In genomic region chr16:42615920-42616319, GRCm38 (mm10) we compare ENCODE assay signal across 16 mouse cellular contexts.
DNase-seq lines count a peak whose midpoint lies in the region; ATAC-seq and TF ChIP-seq lines count a peak whose summit lies in the region.
"Had no signal": no experiment of that assay in that cellular context is flagged by ENCODE, and none has a peak within 500 bp of the region (broad histone marks: within the 10 kb centered on the region; RNA-seq: fewer than 3 reads in every experiment).

No protein-coding gene starts in this region.

- no peak for TF ChIP-seq EP300 in liver, postnatal 0 days (IDR thresholded peaks at IDR 0.05; ENCODE audit: low read depth)

- WGBS in thymus, adult 2 months = 90% methylated on average over 3 of the region's 3 CpGs
- WGBS in liver, postnatal 0 days (ENCODE audit: insufficient replicate concordance) = 59% methylated on average over 3 of the region's 3 CpGs

- H3K4me1 ChIP-seq in thymus, adult 2 months (replicated peaks; ENCODE audit: control insufficient read depth, insufficient read depth, low read length) = no peaks in the 10 kb centered on the region
- H3K4me1 ChIP-seq in liver, postnatal 0 days (ENCODE audit: insufficient read depth) = no peaks in the 10 kb centered on the region
- H3K4me1 ChIP-seq: embryonic facial prominence, embryonic 15.5 days; limb, embryonic 15.5 days; stomach, embryonic 15.5 days had no signal

- DNase-seq in brain, embryonic 18.5 days (ENCODE audit: low read depth, low spot score) = peak; percentile 36
- DNase-seq in cerebellum, adult 9-11 months = peak; percentile 36
- DNase-seq in layer of hippocampus, adult 18-20 months (ENCODE audit: low spot score in 2 of 2) = peak; percentile 84 to 92
- peak; percentile 72 to 75 for DNase-seq in left cerebral cortex, postnatal 14 days (ENCODE audit: low spot score in 2 of 2)
- DNase-seq in adrenal gland, adult 2 months = no peak
- no peak for DNase-seq in thymus, adult 2 months
- DNase-seq in adrenal gland, postnatal 14 days = no peak
- no peak for DNase-seq in liver, postnatal 0 days
- DNase-seq: heart, adult 11 months; heart, postnatal 36 days; kidney, adult 9 months had no signal

- TF ChIP-seq CTCF in thymus, adult 2 months (IDR thresholded peaks at IDR 0.05; ENCODE audit: borderline replicate concordance, control insufficient read depth, extremely low read depth, insufficient read depth, low read length, poor library complexity) = no peak
- no peak for TF ChIP-seq CTCF in liver, postnatal 0 days (IDR thresholded peaks at IDR 0.05; ENCODE audit: low read depth)

- no peaks in the 10 kb centered on the region for H3K9me3 ChIP-seq in liver, postnatal 0 days (ENCODE audit: low read length)
- H3K9me3 ChIP-seq: embryonic facial prominence, embryonic 15.5 days; limb, embryonic 15.5 days; stomach, embryonic 15.5 days had no signal

- no peaks in the 10 kb centered on the region for H3K36me3 ChIP-seq in thymus, adult 2 months (ENCODE audit: control insufficient read depth, insufficient read depth, low read length)
- H3K36me3 ChIP-seq in liver, postnatal 0 days (replicated peaks; ENCODE audit: insufficient read depth, low read length) = no peaks in the 10 kb centered on the region
- H3K36me3 ChIP-seq: embryonic facial prominence, embryonic 15.5 days; limb, embryonic 15.5 days; stomach, embryonic 15.5 days had no signal

- H3K9ac ChIP-seq in liver, postnatal 0 days (replicated peaks) = no peak overlapping the region
- H3K9ac ChIP-seq: embryonic facial prominence, embryonic 15.5 days; limb, embryonic 15.5 days; stomach, embryonic 15.5 days had no signal

- H3K4me3 ChIP-seq in thymus, adult 2 months (ENCODE audit: control insufficient read depth, insufficient read depth, low read length) = no peak overlapping the region
- H3K4me3 ChIP-seq in liver, postnatal 0 days (ENCODE audit: low read depth, low read length) = no peak overlapping the region
- H3K4me3 ChIP-seq: embryonic facial prominence, embryonic 15.5 days; limb, embryonic 15.5 days; stomach, embryonic 15.5 days had no signal

- H3K27me3 ChIP-seq in thymus, adult 2 months (ENCODE audit: control insufficient read depth, insufficient read depth, low read length) = no peaks in the 10 kb centered on the region
- no peaks in the 10 kb centered on the region for H3K27me3 ChIP-seq in liver, postnatal 0 days (ENCODE audit: insufficient read depth, low read length)
- H3K27me3 ChIP-seq: CH12.LX; embryonic facial prominence, embryonic 15.5 days; limb, embryonic 15.5 days; stomach, embryonic 15.5 days had no signal

- ATAC-seq in liver, postnatal 0 days = no peak

- intact Hi-C loops in left cerebral cortex, postnatal 14 days (cut with DNase I) = loop anchor here (10.0 kb wide), 1 partner anchor 129 kb away; no protein-coding TSS in a partner anchor

- H3K27ac ChIP-seq in thymus, adult 2 months (ENCODE audit: control insufficient read depth, insufficient read depth, low read length) = no peak overlapping the region
- H3K27ac ChIP-seq in liver, postnatal 0 days (ENCODE audit: low read depth) = no peak overlapping the region
- H3K27ac ChIP-seq: embryonic facial prominence, embryonic 15.5 days; limb, embryonic 15.5 days; macrophage; stomach, embryonic 15.5 days had no signal

- no peak for TF ChIP-seq POLR2A in thymus, adult 2 months (IDR thresholded peaks at IDR 0.05; ENCODE audit: control insufficient read depth, extremely low read depth, insufficient read depth, low read length, poor library complexity)

- H3K4me2 ChIP-seq in liver, postnatal 0 days (ENCODE audit: low read depth, low read length) = no peak overlapping the region
- H3K4me2 ChIP-seq: embryonic facial prominence, embryonic 15.5 days; limb, embryonic 15.5 days; stomach, embryonic 15.5 days had no signal

Comparison
In these comparisons a context has a peak if more than half of its experiments do, and no peak if none do; other contexts are left out.
1. DNase-seq: peak in brain, embryonic 18.5 days (single experiment), cerebellum, adult 9-11 months (single experiment), layer of hippocampus, adult 18-20 months (2 of 2) and left cerebral cortex, postnatal 14 days (2 of 2); none in adrenal gland, adult 2 months (single experiment), thymus, adult 2 months (single experiment), adrenal gland, postnatal 14 days (single experiment) and liver, postnatal 0 days (single experiment).